Mouse (Mus musculus) liver, adult 2 months (tissue): Measurements from ENCODE around the gene Lrrc8b.

ENCODE experiments used
- CTCF ChIP-seq: fragments of 200-500 bp; IDR thresholded peaks from 2 replicates; pipeline ENCODE4 v1.5.1; 2011; ENCODE audit warnings: low read depth, low read length, control low read depth
- POLR2A ChIP-seq: fragments of 200-500 bp; IDR thresholded peaks from 2 replicates; pipeline ENCODE4 v1.6.1; 2011; ENCODE audit warnings: low read length, control low read depth; ENCODE audit not compliant: insufficient read depth; ENCODE audit errors: extremely low read depth

GRCm38 (mm10) chr5:105519976-105520300 is 104.4 kb downstream of the Lrrc8b start:
- TF ChIP-seq CTCF (no peak), POLR2A (no peak)
